Mouse (Mus musculus) spleen, adult 2 months (tissue): ENCODE results near the gene Cdca4. TPM values are rescaled to one million over a fixed set of nuclear protein-coding genes. Genes with fewer than 3 reads are reported as not detected.

ENCODE experiments used
- DNase-seq, 2 experiments: peaks; one replicate each; pipeline versions ENCODE4 v3.0.0 to v3.0.0-alpha.2; 2012 to 2021; ENCODE audit warnings: low spot score in 2 of 2, low read depth in 1 of 2
- H3K27ac ChIP-seq: fragments of 200-500 bp; 2 replicates; pipeline ENCODE4 v1.5.1; 2012; ENCODE audit warnings: low read length, inconsistent platforms; ENCODE audit not compliant: insufficient read depth
- H3K27me3 ChIP-seq: fragments of 200-500 bp; 2 replicates; pipeline ENCODE4 v1.6.1; 2012; ENCODE audit warnings: mild to moderate bottlenecking, moderate library complexity, low read length, inconsistent platforms; ENCODE audit not compliant: control insufficient read depth, insufficient read depth
- H3K36me3 ChIP-seq: fragments of 200-500 bp; 2 replicates; pipeline ENCODE4 v1.6.1; 2012; ENCODE audit warnings: mild to moderate bottlenecking, low read length, inconsistent platforms; ENCODE audit not compliant: control insufficient read depth, insufficient read depth
- H3K4me1 ChIP-seq: fragments of 200-500 bp; 2 replicates; pipeline ENCODE4 v1.6.1; 2011; ENCODE audit warnings: inconsistent platforms; ENCODE audit not compliant: control insufficient read depth, insufficient read depth, insufficient read length
- H3K4me3 ChIP-seq: fragments of 200-500 bp; 2 replicates; pipeline ENCODE4 v1.5.1; 2011; ENCODE audit warnings: mild to moderate bottlenecking, inconsistent platforms; ENCODE audit not compliant: insufficient read depth, insufficient read length; ENCODE audit errors: extremely low read depth
- CTCF ChIP-seq: fragments of 200-500 bp; IDR thresholded peaks from 2 replicates; pipeline ENCODE4 v1.5.1; 2011; ENCODE audit warnings: mild to moderate bottlenecking, inconsistent platforms; ENCODE audit not compliant: insufficient read depth, insufficient read length, insufficient replicate concordance; ENCODE audit errors: extremely low read depth
- POLR2A ChIP-seq: fragments of 200-500 bp; IDR thresholded peaks from 2 replicates; pipeline ENCODE4 v1.6.1; 2011; ENCODE audit warnings: low read depth, low read length, inconsistent platforms
- WGBS: fragments of 180-500 bp; shearing (Covaris S2); methylation state at CpG from one replicate; pipeline ENCODE4 v1.1.7; 2018; 5-methylcytosine and 5-hydroxymethylcytosine counted together
- polyA plus RNA-seq: library from polyadenylated mRNA; depleted of rRNA; stranded (reverse); fragments of >200 nt; gene quantifications from 2 replicates; pipeline ENCODE4 v1.2.3, GENCODE M21; 2012

The Cdca4 gene
- polyA plus RNA-seq, 1 experiment, result 30.4 TPM

DNA sequence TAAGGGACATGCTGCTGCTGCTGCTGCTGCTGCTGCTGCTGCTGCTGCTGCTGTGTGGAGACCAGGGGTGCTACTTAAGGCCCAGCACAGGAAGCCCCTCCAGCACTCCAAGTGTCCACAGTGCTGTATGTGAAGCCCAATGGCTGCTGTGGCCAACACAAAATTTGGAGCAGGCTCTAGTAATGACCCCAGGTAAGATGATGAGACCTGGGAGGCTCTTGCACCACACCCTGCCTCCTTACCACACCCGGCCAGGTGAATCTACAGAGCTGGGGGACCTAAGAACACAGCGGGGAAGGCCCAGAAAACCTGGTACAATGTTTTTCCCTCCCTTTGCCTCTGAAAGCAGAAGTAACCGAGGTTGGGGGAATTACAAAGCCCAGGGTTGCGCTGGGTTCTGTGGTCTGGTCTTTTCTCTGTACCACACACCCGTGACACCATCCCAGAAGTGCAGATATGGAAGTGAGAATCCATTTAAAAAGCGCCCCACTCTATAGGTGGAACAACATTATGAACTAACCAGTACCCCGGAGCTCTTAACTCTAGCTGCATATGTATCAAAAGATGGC, 38.0 kb upstream of the Cdca4 start:
- WGBS, result 22% methylated on average over 7 of the region's 7 CpGs
- Histone ChIP-seq H3K36me3 (no peaks in the 10 kb centered on the region), H3K27ac (peak overlapping the region; percentile 72), H3K27me3 (no peaks in the 10 kb centered on the region), H3K4me1 (peaks cover 50% of the 10 kb centered on the region; the same call in 1 of the 2 replicates), H3K4me3 (no peak overlapping the region)
- TF ChIP-seq CTCF (no peak), POLR2A (no peak)
- DNase-seq, result peak; percentile 49 to 76

DNA sequence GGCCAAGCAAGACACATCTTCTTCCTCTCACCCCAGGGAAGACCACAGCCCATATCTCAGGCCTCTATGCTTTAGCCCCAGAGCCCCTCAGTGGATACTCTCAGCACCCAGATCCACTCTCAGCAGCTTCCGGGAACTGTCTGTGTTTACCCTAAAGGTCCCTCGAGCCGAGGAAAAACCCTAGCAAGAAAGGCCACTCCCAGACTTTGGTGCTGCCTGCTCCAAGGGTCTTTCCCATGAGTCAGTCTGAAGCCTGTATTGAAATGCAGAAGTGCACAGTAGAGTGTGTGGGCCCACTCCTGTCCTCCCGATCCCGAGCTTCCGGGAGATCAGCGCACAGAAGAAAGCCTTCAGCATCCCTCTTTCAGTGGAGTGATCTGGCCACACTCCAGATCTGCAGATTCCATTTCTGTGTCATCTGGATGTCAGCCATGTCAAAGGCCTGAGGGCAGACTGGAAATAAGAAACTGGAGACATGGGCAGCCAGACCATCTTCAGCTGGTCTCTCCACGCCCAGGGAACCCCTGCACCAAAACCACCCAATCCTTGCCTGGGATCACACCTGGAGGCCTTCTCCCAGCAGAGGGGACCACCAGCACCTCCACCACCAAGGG, 37.4 kb upstream of the Cdca4 start:
- TF ChIP-seq POLR2A (no peak), CTCF (no peak)
- 68% methylated on average over 8 of the region's 8 CpGs for WGBS
- Histone ChIP-seq H3K27me3 (no peaks in the 10 kb centered on the region), H3K4me1 (peaks cover 56% of the 10 kb centered on the region), H3K4me3 (no peak overlapping the region), H3K27ac (peak overlapping the region; percentile 72), H3K36me3 (no peaks in the 10 kb centered on the region)
- DNase-seq, result peak in 1 of 2 experiments; percentile 8

DNA sequence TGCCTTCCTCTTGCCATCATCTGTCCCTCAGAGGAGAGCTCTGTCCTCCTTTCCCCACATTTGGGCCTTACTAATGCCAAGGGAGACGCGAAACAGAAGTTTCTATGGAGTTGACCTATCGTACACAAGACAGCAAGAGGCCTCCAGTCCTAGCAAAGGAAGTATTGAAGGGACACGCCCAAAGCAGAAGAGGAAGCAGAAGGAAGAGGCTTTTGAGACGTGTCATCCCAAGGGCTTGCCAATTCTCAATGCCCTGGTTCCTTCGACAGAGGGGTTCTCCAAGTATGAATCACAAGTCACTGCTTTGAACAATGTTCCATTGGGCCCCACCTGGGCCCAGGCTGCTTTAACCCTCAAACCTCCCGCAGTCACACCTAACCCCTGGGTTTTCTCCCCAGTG, 35.6 kb upstream of the Cdca4 start:
- no peaks in the 10 kb centered on the region for H3K27me3 ChIP-seq
- no peak for TF ChIP-seq POLR2A
- no peak for TF ChIP-seq CTCF
- H3K27ac ChIP-seq, result peak overlapping the region; percentile 9; the same call in 1 of the 2 replicates

DNA sequence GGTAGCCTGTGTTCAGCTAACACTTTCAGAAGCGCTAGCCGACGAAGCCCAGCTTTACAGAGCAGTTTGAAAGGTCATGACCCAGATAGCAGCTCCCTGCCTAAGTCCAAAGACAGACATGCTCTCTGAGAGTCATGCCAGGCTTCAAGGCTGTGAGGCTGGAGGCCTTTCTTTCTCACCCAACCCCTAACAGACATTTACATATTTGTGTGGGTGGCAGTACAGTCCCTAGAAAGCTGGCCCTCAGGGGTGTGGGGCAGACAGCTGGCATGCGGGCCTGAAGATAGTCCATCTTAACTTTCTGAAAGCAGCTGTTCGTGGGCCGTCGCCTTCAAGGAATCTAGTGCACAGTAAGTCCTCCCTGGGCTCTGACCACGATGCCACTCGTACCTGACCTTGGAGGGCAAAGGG, 32.7 kb upstream of the Cdca4 start:
- no peak overlapping the region for H3K4me3 ChIP-seq
- peak overlapping the region; percentile 59 for H3K27ac ChIP-seq
- 49% methylated on average over 9 of the region's 9 CpGs for WGBS
- DNase-seq, result no peak
- no peaks in the 10 kb centered on the region for H3K36me3 ChIP-seq
- TF ChIP-seq CTCF (no peak), POLR2A (no peak)
- peaks cover 60% of the 10 kb centered on the region for H3K4me1 ChIP-seq
- H3K27me3 ChIP-seq, result no peaks in the 10 kb centered on the region

More for the DNA sequence above, 35.6 kb upstream of the Cdca4 start:
- 45% methylated on average over 7 of the region's 7 CpGs for WGBS
- Histone ChIP-seq H3K4me1 (peaks cover 49% of the 10 kb centered on the region), H3K36me3 (no peaks in the 10 kb centered on the region), H3K4me3 (no peak overlapping the region)
- DNase-seq, result peak in 1 of 2 experiments; percentile 10

DNA sequence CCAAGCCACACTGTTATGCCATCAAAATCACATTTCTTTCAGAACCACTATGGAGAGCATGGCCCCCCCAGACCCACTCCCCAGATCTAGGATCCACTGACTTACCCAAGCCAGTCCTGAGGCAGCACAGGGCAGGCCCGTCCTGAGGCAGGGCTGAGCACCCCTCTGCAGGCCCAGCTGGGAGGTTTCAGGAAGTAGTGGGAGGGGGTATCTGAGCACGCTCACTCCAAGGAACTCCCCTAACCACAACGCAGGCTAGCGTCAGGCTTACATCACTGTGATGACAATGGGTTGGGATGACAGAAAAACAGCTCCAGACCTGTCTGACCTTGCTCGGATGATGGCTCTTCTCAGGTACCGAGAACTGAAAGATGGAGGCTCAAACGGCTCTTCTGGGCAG, 31.5 kb upstream of the Cdca4 start:
- peak; percentile 84 for TF ChIP-seq POLR2A
- no peak for TF ChIP-seq CTCF
- peaks cover 58% of the 10 kb centered on the region for H3K4me1 ChIP-seq
- WGBS, result 11% methylated on average over 7 of the region's 7 CpGs
- peak overlapping the region; percentile 67 for H3K4me3 ChIP-seq
- no peaks in the 10 kb centered on the region for H3K36me3 ChIP-seq
- H3K27ac ChIP-seq, result peak overlapping the region; percentile 93
- peak; percentile 67 to 78 for DNase-seq
- no peaks in the 10 kb centered on the region for H3K27me3 ChIP-seq

DNA sequence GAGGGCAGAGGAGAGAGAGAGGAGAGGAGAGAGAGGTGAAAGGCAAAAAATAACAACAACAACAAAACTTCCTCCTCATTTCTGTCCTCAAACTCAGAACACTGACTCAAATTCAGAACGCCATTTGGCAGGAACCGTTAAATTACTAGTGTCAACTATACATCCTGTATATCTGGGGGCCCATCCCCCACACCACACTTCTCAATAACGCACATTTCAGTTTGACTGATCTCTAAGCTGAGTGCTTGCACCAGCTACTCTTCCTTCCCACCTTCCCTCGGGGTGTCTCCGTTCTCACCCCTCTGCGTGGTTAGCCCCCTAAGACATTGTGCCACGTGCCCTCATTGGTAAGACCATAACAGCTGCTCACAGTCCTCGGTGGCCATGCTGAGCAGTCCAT, 30.7 kb upstream of the Cdca4 start:
- TF ChIP-seq CTCF (no peak), POLR2A (no peak; the same call in 1 of the 2 replicates)
- Histone ChIP-seq H3K27me3 (no peaks in the 10 kb centered on the region), H3K36me3 (peaks cover 5% of the 10 kb centered on the region; the same call in 1 of the 2 replicates), H3K27ac (peak overlapping the region; percentile 93), H3K4me3 (peak overlapping the region; percentile 67), H3K4me1 (peaks cover 59% of the 10 kb centered on the region)
- peak; percentile 50 to 75 for DNase-seq
- WGBS, result 5% methylated on average over 8 of the region's 8 CpGs
